Mouse (Mus musculus): ENCODE results near the gene Abhd17b.
A peak's percentile ranks its signal among the peaks of the same experiment; 100 is the strongest.
"Not testable (repeated sequence)": the region's sequence is repeated elsewhere in the genome, so short reads cannot be mapped to it uniquely, and the experiment has no call there.

The Abhd17b gene

GRCm38 (mm10) chr19:21653172-21653981 is at the start of gene Abhd17b:
TSS of gene Abhd17b (plus strand) at chr19:21653185.
- DNase-seq, result peak; percentile 67

- DNase-seq, result no peak
These were observed 49.1 kb upstream of the Abhd17b start for GRCm38 (mm10) chr19:21603836-21604235.

- no peak for DNase-seq
These were observed 47.7 kb upstream of the Abhd17b start for GRCm38 (mm10) chr19:21605294-21605693.

- no peak for DNase-seq
These were observed 42.7 kb upstream of the Abhd17b start for GRCm38 (mm10) chr19:21610240-21610639.

GRCm38 (mm10) chr19:21611297-21611696 is 41.7 kb upstream of the Abhd17b start:
- DNase-seq, result no peak

GRCm38 (mm10) chr19:21611725-21612575 is 41.0 kb upstream of the Abhd17b start:
- DNase-seq, result no peak

- no peak for DNase-seq
These were observed 37.2 kb upstream of the Abhd17b start for GRCm38 (mm10) chr19:21615801-21616200.

- DNase-seq, result no peak
These were observed 29.4 kb upstream of the Abhd17b start for GRCm38 (mm10) chr19:21623410-21624147.

GRCm38 (mm10) chr19:21624148-21624535 is 28.8 kb upstream of the Abhd17b start:
- no peak for DNase-seq

GRCm38 (mm10) chr19:21626271-21626988 is 26.6 kb upstream of the Abhd17b start:
- DNase-seq, result no peak

GRCm38 (mm10) chr19:21628440-21628839 is 24.5 kb upstream of the Abhd17b start:
- DNase-seq, result not testable (repeated sequence)

GRCm38 (mm10) chr19:21629030-21629429 is 24.0 kb upstream of the Abhd17b start:
- no peak for DNase-seq

- no peak for DNase-seq
These were observed 23.5 kb upstream of the Abhd17b start for GRCm38 (mm10) chr19:21629501-21629900.

GRCm38 (mm10) chr19:21630656-21631331 is 22.2 kb upstream of the Abhd17b start:
- no peak for DNase-seq

GRCm38 (mm10) chr19:21635406-21635805 is 17.6 kb upstream of the Abhd17b start:
- DNase-seq, result no peak

- DNase-seq, result no peak
These were observed 16.1 kb upstream of the Abhd17b start for GRCm38 (mm10) chr19:21636907-21637306.

- no peak for DNase-seq
These were observed 15.3 kb upstream of the Abhd17b start for GRCm38 (mm10) chr19:21637672-21638071.

GRCm38 (mm10) chr19:21643935-21644334 is 9.1 kb upstream of the Abhd17b start:
- no peak for DNase-seq

- DNase-seq, result no peak
These were observed 7.7 kb upstream of the Abhd17b start for GRCm38 (mm10) chr19:21645301-21645700.

- DNase-seq, result no peak
These were observed 6.8 kb upstream of the Abhd17b start for GRCm38 (mm10) chr19:21646142-21646541.

- DNase-seq, result no peak
These were observed 1.3 kb upstream of the Abhd17b start for GRCm38 (mm10) chr19:21651664-21652063.
